Mouse (Mus musculus) heart, postnatal 0 days (tissue): Measurements from ENCODE around the gene Sp6.

ENCODE experiments used
- CTCF ChIP-seq: IDR thresholded peaks from 2 replicates; pipeline ENCODE4 v1.5.1; 2016; ENCODE audit warnings: antibody characterized with exemption, control low read depth, low read depth
- EP300 ChIP-seq: IDR thresholded peaks from 2 replicates; pipeline ENCODE4 v1.6.1; 2016; ENCODE audit warnings: antibody characterized with exemption, low read depth

GRCm38 (mm10) chr11:96973426-96973964, 39.7 kb upstream of the Sp6 start:
- TF ChIP-seq CTCF (no peak), EP300 (no peak)
